Mouse (Mus musculus): ENCODE results near the gene Ldb1. TPM values are rescaled to one million over a fixed set of nuclear protein-coding genes. Genes with fewer than 3 reads are reported as not detected.

Gene Ldb1
- 10 to 100 TPM; 28.4 to 51.7 (median 49.6) TPM for polyA plus RNA-seq (2017; shearing (Covaris generic))

DNA sequence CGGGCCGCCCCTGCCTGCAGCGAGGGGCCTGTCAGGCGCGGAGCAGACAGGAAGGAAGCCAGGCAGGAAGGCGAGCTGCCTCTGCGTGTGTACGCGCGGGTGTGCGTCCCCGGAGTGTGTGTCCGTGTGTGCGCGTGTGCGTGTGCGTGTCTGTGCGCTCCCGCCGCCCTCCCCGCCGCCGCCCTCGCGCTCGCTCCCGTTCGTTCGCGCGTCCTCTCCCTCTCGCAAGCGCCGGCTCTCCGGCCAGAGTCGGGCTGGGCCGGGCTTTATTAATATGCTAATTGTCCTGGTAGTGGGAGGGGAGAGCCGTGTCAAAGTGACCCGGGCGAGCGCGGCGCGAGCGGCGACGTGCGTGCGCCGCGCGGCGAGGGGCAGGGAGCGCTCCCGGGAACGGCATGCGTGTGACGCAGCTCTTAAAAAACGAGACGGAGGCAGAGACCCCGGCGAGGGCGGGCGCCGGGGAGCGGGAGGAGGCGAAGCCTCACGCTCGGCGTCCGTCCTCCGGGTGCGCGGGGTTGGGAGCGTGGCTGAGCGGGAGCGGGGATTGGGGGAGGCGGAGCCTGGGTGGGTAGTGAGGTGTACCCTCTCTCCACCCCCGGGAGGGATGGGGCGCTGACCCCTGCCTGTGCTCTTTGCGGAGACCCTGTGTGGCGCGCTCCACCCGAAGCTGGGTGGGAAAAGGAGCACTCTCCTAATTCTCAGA, at the start of gene Ldb1:
Gene Ldb1, minus strand, starts transcription at position 222 of the 703 bp plus-strand sequence.
- peak; percentile 69 for ATAC-seq

DNA sequence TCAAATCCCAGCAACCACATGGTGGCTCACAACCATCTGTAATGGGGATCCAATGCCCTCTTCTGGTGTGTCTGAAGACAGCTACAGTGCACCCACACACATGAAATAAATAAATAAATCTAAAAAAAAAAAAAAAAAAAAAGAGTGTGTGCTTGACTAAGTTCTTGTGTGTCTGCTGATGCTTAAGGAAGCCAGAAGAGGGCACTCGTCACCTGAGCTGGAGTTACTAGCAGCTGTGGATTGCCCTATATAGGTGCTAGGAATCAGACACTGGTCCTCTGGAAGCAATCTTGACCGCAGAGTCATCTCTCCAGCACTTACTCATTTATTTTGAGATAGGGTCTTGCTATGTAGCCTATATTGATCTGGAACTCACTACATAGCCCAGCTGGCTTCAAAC, 49.1 kb upstream of the Ldb1 start:
- ATAC-seq = no peak

DNA sequence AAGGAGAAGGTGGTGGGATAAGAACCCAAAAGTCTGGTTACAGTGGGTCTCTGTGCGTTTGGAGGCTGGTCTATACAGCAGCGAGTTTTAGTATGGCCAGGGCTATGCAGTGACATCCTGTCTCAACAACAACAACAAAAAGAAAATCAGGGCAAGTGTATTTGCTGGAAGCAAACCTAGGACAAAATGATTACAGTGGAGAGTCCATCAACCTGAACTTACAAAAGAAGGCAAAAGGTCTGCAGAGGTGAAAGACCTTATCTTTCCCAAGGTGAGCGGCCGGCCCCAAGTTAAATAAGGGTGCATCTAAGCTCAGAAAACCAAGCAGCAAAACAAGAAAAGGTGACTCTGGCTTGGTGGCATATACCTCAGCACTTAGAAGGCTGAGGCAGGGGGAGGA, 46.6 kb upstream of the Ldb1 start:
- ATAC-seq = no peak

DNA sequence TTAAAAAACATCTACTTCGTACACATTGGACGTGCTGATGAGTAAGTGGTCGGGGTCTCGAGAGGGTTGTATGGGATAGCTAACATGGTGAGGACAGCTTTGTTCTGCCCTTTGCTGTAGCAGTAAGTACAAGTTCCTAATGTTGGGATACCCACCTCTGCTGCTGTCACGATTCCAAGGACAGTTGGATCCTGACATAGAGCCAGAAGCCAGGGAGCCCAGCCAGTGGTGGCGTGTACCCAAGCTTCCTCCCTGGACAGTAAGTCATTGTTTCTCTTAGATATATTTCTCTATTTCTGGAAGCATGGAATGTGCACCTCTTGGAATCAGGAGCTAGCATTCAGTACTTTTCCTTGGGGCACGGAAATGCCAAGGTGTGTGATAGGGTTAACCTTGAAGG, 42.9 kb upstream of the Ldb1 start:
- ATAC-seq = no peak

DNA sequence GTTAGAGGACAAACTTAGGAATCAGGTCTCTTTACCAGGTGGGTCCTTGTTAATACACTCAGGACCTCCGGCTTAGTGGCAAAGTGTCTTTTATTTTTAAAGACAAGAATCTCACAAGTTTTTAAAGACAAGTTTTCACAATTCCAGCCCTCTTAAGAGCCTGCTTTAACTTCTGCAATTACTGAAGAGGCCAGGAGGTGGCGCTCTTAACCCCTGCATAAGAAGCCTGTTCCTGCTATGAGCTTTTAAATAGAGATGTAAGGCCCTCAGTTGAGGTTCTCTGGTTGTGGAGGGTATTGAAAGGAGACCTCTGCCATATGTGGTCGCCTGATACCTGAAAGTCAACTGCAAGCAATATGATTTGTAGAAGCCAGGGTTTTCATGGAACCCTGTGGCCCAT, 41.3 kb upstream of the Ldb1 start:
- ATAC-seq = no peak

DNA sequence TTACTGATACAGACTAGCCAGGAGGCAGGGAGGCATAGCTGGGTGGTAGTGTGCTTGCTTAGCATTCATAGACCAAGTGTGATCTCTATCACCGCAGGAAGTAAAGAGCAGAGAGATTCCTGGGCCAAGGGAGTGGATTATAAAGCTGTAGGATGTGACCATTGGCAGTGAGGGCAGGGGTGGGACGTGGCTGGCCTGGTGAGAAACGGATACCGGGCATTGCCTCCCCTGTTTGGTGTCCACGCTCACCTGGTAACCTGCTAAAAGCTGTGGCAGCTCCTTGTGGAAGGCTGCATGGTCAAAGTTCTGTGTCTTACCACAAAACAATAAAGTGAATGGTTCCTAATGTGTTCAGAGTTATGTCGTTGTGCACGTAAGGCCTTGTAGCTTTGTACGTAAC, 40.2 kb upstream of the Ldb1 start:
- no peak for ATAC-seq

DNA sequence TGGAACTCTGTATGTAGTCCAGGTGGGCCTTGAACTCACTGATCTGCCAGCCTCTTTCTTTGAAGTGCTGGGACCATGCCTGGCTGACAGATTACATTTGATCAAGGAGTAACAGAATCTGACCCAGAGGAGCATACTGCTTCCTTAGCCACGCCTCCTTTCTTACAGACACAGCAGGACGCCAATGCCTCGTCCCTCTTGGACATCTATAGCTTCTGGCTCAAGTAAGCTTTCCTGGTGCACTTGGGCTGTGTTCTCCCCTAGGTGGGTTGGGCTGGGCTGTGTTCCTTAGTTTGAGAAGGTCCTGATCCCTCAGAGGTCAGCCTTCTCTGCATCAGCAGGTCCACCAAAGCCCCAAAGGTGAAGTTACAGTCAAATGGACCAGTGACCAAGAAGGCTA, 33.5 kb upstream of the Ldb1 start:
- no peak for ATAC-seq

DNA sequence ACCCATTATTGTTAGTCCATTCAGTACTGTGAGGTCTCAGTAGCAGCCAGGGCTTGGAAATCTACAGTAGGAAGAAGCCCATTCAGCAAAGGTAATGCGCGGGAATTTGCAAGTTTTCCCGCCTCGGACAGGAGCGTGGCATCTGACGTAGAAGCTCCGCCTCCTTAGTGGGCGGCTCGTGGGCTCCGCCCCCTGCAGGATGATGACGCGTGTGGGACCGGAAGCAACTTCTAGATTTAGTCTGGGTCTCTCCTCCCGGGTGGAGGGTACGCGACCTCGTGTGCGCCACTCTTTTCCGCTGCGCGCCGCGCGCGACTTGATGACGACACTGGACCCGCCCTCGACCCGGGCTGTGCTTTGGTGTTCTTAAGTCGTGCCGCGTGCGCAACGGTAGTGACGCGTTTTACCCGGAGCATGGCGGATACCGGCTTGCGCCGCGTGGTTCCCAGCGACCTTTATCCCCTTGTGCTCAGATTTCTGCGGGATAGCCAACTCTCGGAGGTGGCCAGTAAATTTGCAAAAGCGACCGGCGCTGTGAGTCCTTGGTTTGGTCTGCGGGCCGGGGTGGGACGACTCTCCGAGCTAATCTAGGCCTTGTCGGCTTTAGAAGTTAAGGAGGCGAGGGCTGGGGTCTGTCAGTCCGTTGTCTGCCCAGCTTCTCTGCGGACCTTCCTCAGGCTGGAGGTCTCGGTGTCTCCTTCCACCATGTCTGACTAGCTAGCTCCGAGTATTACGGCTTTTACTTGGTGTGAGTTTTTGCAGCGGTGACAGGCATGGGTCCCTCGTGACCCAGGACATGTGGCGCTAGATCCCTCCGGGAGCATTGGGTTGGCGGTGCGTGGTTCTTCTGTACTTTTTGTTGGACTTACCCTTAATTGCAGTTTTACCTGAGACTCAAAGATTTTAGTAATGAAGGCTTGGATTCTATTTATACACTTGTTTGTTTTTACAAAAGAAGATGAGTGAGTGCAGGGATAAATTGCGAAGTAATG, 30.9 kb upstream of the Ldb1 start, which contains the start of gene Nolc1:
Gene Nolc1, plus strand, starts transcription at position 248 of the 992 bp plus-strand sequence.
- peak; percentile 96 for ATAC-seq

DNA sequence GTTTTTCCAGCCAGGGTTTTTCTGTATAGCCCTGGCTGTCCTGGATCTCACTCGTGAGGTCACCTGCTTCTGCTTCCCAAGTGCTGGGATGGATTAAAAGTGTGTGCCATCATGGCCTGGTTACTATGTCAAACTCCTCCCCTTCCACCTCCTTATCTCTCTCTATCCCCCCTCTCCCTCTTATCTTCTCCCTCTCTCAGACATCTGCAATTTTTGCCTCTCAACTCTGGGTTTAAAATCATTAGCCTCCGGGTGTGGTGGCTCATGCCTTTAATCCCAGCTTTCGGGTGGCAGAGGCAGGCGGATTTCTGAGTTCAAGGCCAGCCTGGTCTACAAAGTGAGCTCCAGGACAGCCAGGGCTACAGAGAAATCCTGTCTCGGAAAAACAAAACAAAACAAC, 29.3 kb upstream of the Ldb1 start:
- no peak for ATAC-seq

DNA sequence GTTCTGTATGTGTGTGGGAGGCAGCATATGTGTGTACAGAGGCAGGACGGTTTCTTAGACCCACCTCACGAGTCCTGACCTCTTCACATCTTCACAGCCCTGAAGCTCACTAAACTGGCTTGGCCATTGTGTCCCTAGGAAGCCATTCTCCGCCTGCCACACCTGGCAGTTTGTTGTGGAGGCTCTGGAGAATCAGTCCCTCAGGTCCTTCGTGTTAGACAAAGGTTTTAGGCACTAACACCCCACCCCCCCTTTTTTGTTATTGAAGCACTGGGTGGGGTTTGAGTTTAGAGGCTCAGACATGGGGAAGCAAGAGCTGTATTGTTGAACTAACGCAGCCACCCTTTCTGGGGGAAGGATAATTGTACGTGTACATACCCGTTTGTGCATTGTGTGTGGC, 28.3 kb upstream of the Ldb1 start:
- ATAC-seq = no peak

DNA sequence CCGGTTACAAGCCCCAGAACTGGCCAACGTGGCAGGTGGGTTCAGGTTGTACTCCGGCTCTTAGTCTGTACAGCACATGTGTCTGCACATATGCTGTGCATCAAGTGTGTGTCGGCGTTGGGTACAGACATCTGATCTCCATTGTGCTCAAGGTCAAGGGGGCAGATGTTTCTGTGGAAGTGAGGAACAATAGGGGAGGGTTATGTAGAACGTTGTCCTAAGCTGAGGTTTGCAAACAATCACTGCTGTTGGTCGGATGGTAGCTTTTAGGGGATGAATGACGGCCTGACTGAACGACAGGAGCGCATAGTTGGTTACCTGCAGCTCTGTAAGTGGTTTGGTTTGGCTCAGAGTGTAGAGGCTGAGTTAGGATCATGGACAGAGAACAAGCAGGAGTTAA, 23.0 kb upstream of the Ldb1 start:
- ATAC-seq = no peak

DNA sequence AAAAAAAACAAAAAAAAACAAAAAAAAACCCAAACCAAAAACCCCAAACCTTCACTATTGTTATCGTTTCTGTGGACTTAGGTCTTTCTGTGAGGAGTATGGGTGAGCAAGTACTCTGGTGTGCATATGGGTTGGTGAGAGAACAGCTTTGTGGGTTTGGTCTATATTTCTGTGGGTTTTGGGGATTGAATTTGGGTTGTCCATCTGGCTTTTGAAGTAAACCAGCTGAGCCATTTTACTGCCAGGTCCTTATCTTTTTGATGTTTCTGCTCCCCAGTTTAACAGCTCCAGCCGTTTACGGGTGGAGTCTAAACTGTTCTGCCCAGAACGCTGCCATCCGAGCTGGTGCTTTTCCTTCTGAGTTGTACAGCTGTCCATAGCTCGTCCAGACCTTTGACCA, 15.8 kb upstream of the Ldb1 start:
- no peak for ATAC-seq

DNA sequence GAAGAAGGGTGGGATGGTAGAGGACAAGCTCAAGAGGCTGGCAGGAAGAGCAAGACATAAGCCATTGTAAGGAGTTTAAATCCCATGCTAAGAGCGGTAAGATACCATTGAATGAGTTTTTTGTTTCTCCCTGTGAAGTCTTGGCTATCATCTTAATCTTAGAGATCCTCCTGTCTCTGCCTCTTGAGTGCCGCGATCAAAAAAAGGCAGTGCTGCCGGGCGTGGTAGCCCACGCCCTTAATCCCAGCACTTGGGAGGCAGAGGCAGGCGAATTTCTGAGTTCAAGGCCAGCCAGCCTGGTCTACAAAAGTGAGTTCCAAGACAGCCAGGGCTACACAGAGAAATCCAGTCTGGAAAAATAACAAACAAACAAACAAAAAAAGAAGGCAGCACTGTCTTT, 13.5 kb upstream of the Ldb1 start:
- ATAC-seq = no peak

DNA sequence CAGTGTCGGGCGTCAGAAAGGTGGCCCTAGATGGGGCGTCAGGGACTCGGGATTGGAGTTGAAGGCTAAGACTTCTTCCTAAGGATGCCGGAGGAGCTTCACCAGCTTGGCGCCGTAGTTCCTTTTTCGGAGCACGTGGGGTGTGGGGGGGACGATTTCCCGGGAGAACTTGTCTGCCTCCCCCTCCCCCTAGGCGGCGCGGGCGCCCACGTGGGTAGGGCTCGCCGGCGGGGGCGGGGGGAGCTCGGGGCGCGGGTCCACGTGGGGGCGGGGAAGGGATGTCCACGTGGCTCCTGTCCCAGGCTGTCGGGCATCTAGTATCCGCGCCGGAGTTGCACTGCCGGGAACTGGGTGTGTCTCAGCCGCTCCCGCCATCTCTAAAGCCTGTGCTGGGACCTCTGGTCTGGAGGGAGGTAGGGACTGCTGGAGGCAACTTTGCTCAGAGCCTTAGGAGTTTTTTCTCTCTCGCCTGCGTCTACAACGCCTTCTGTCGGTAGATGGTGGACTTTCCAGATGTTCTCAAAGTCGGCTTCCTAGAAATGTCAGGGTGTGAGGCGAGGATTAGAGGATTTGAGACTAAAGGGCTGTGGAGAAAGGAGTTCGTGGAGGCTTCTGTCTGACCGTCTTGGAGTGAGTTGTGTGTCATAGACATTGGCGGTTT, 12.1 kb upstream of the Ldb1 start:
- ATAC-seq = no peak

DNA sequence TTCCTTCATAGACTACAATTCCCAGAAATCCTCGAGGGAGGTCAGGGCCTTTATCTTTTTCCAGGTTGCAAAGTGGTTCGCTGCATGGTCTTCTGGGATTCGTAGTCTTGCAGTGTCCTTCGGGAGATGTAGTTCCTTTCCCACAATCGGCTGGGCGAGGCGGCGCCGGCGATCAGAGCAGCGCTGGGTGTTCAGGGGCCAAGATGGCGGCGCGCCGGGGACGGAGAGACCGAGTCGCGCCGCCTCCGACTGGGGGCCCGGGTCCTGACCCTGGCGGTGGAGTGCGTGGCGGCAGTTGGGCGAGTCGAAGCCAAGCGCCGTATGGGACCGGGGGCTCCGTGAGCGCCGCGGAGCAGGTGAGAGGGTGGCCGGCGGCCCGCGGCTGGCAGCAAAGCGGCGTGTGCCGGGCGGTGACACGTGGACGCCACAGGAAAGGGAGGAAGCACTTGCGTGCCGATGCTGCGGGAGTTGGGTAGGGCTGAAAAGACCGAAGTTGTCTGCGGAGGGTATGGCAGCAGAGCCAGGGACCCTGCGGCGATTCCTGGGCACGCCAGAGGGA, 11.5 kb upstream of the Ldb1 start:
- ATAC-seq = peak; percentile 98

DNA sequence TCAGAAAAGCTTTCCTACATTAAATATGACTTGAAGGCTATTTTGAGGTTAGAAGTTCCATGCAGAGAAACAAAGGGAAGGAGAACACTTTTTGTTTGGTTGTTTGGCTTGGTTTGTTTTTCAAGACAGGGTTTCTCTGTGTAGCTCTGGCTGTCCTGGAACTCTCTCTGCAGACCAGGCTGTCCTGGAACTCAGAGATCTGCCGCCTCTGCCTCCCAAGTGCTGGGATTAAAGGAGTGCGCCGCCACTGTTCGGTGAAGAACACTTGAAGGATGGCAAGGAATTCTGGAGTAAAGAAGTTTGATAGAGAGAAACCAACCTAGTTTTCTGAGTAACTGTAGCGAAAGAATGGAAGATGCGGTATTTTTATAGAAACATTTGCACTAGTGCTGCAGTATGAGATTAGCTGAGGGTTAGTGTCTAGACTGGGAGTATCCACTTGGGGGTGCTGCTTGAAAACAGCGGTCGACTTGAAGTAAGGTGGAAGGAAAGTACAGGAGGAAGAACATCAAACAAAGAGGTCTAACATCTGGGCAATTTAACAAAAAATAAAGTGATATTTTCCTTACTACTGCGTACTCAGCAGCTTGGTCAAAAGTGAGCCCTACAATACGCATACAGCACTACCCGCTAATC, 10.9 kb upstream of the Ldb1 start:
- ATAC-seq = peak; percentile 76

DNA sequence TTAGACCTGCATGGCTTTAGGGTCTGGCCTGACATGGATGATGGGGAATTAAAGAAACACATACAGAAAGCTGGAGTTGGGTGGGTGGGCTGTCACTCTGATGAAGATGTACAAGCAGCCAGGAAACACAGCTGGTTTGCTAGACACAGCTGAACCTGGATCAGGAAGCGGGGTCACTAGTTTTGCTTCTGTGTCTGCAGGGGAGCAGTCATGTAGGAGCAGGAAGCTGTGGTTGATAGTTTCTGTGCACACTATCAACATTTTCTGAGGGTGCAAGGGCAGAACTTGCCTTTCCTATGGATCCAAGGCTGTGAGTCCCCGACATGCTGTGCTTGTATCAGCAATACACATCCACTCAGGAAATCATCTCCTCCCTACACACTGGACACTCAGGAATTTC, 5.4 kb upstream of the Ldb1 start:
- peak; percentile 73 for ATAC-seq

DNA sequence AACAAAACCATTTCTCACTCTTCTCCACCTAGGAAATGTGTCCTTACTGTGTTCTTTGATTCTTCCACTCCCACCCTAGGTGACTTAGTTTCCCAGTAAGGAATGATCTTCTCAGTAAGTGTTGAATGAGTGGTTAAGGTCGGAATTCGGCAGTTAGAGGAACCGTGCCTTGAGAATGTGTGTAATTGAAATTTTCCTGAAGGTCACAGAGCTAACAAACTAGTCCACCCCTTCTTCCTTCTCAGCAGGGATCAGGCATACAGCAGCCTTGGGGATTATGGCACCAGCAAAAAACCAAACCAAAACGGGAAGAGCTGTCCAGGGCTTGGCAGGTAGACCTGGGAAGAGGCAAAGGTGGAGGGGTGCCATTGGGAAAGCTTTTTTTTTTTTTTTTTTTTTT, 4.1 kb upstream of the Ldb1 start:
- ATAC-seq = no peak

DNA sequence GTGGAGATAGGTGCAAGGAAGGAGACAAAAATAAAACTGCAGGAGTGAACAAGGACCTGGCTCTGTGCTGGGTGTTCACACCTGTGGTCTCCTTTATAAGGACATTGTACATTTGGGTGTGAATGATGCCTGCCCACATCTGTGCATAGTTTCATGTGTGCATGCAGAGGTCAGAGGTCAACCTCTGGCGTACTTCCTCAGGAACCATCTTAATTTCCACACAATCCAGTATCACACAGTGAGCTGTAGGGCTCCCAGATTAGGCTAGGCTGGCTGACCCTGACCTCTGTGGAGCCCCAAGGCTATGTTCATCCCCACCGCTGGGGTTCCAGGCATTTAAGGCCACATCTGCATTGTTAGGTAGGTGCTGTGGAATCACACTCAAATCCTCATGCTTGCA, 2.4 kb upstream of the Ldb1 start:
- no peak for ATAC-seq

DNA sequence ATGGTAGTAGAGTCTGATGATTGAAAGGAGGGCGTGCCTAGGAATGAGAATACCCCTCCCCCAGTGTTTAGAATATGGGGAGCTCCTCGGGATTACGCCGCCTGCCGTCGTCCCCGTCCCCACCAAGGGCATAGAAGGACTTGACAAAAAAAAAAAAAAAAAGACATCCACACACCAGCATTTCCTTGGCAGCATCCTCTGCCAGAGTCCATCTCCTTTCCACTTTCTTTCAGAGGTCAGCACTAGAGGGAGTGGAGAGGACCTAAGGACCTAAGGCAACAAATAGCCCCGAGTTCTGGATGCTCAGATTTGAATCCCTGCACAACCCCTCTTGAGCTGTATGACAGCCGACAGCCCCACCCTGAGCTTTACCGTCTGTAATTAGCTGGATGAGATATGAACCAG, 1.6 kb upstream of the Ldb1 start:
- ATAC-seq = no peak

DNA sequence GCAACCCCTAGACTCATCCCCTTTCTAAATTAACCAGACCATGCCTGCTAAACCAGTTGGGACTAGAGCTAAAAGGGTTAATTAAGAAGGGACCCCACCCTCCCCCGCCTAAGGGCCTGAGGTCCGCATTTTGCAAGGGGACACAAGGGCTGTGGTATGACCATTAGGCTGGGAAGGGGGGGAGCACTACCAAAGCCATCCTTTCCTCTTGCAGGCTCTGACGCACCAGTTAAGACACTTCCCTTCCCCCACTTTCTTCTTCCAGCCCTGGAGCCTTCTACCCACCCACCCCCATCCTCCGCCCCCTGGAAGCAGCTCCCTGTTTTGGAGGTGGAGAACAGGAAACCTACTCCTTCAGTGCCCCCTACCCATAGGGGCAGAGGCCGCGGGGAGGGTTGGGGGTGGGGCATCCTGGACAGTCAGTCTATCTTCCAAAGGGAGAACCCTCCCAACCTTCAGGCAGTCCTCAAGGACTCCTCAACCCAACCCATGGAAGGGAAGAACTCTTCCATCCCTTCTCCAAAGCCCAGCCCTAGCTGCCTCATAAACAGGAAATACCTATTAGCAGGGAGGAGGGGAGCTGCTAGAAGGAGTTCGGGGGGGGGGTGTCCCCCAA, 790 bp upstream of the Ldb1 start:
- peak; percentile 24 for ATAC-seq

Measured in inflammation-experienced regulatory T-cells, adult 6 months (primary cell).